In the genomic region with DNA sequence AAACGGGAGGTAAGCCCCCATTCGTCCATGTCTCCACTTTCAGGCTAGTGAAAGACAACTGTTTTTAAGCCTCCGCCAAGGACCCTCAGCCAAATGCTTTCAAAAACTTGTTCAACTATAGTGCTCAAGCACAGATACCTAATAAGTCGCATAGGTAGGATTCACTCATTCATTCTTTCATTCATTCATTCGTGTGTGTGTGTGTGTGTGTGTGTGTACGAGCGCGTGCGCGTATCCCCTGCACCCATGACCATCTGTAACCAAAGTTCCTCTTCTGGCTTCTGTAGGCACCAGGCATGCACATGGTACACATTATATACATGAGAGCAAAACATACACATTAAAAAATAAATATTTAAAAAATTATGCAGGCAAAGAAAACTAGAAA, we compare ENCODE assay signal across 9 mouse cellular contexts. TPM values are rescaled to one million over a fixed set of nuclear protein-coding genes. Genes with fewer than 3 reads are reported as not detected.
DNase-seq lines count a peak whose midpoint lies in the region; ATAC-seq and TF ChIP-seq lines count a peak whose summit lies in the region.
"Had no signal": no experiment of that assay in that cellular context is flagged by ENCODE, and none has a peak within 500 bp of the region (broad histone marks: within the 10 kb centered on the region; RNA-seq: fewer than 3 reads in every experiment).

No protein-coding gene starts in this region.

- H3K4me1 ChIP-seq in embryonic facial prominence, embryonic 15.5 days: peaks cover 19% of the 10 kb centered on the region
- peaks cover 15% of the 10 kb centered on the region for H3K4me1 ChIP-seq in limb, embryonic 10.5 days
- peaks cover 10% of the 10 kb centered on the region for H3K4me1 ChIP-seq in neural tube, embryonic 14.5 days (ENCODE audit: control insufficient read depth, insufficient read depth, low read length)

- 44% methylated on average over 10 of the region's 10 CpGs for WGBS in embryonic facial prominence, embryonic 15.5 days
- WGBS in limb, embryonic 10.5 days: 53% methylated on average over 10 of the region's 10 CpGs
- WGBS in neural tube, embryonic 14.5 days: 49% methylated on average over 10 of the region's 10 CpGs

- intact Hi-C loops in left cerebral cortex, adult 2 months (cut with DNase I): loop anchor here (2.0 kb wide), 1 partner anchor 87 kb away; a partner anchor contains a TSS
- intact Hi-C loops in left cerebral cortex, postnatal 36 days (cut with DNase I): loop anchor here (1.0 kb wide), 1 partner anchor 87 kb away; a partner anchor contains a TSS

- H3K9me3 ChIP-seq in embryonic facial prominence, embryonic 15.5 days (replicated peaks): no peaks in the 10 kb centered on the region
- no peaks in the 10 kb centered on the region for H3K9me3 ChIP-seq in limb, embryonic 10.5 days (replicated peaks)
- no peaks in the 10 kb centered on the region for H3K9me3 ChIP-seq in neural tube, embryonic 14.5 days (ENCODE audit: control insufficient read depth, low read length)

- no peak for TF ChIP-seq CTCF in left cerebral cortex, adult 2 months (IDR thresholded peaks at IDR 0.05)

- peak overlapping the region; percentile 65 for H3K4me2 ChIP-seq in embryonic facial prominence, embryonic 15.5 days (replicated peaks)
- H3K4me2 ChIP-seq in neural tube, embryonic 14.5 days (ENCODE audit: low read depth, low read length): peak overlapping the region; percentile 69

- H3K27me3 ChIP-seq in embryonic facial prominence, embryonic 15.5 days: no peaks in the 10 kb centered on the region
- H3K27me3 ChIP-seq in limb, embryonic 10.5 days (ENCODE audit: low read depth, poor library complexity, severe bottlenecking): no peaks in the 10 kb centered on the region
- no peaks in the 10 kb centered on the region for H3K27me3 ChIP-seq in neural tube, embryonic 14.5 days (ENCODE audit: control insufficient read depth, insufficient read depth, low read length)

- H3K4me3 ChIP-seq in left cerebral cortex, adult 2 months: peak overlapping the region; percentile 63
- peak overlapping the region; percentile 75 for H3K4me3 ChIP-seq in embryonic facial prominence, embryonic 15.5 days (replicated peaks)
- H3K4me3 ChIP-seq in limb, embryonic 10.5 days: peak overlapping the region; percentile 84
- peak overlapping the region; percentile 75 for H3K4me3 ChIP-seq in neural tube, embryonic 14.5 days (ENCODE audit: low read depth, low read length)

- H3K9ac ChIP-seq in embryonic facial prominence, embryonic 15.5 days: no peak overlapping the region
- H3K9ac ChIP-seq in neural tube, embryonic 14.5 days (replicated peaks; ENCODE audit: low read depth, low read length): no peak overlapping the region

- H3K27ac ChIP-seq in left cerebral cortex, adult 2 months: no peak overlapping the region
- H3K27ac ChIP-seq in embryonic facial prominence, embryonic 15.5 days (replicated peaks): no peak overlapping the region
- H3K27ac ChIP-seq in limb, embryonic 10.5 days: peak overlapping the region; percentile 89; the same call in 1 of the 2 replicates
- no peak overlapping the region for H3K27ac ChIP-seq in neural tube, embryonic 14.5 days (ENCODE audit: low read depth, low read length)

- DNase-seq in left cerebral cortex, adult 2 months (ENCODE audit: extremely low spot score in 1 of 2, low spot score in 2 of 2): no peak
- DNase-seq in left cerebral cortex, postnatal 36 days (ENCODE audit: low spot score in 2 of 2): no peak
- DNase-seq in limb, embryonic 10.5 days (ENCODE audit: low spot score): no peak
- no peak for DNase-seq in cerebellum, postnatal 10 days
- DNase-seq in cerebellum, adult 9-10 months: no peak
- no peak for DNase-seq in spleen, adult 12 weeks (ENCODE audit: low spot score)

- no peaks in the 10 kb centered on the region for H3K36me3 ChIP-seq in embryonic facial prominence, embryonic 15.5 days
- H3K36me3 ChIP-seq in limb, embryonic 10.5 days: peaks cover 4% of the 10 kb centered on the region; the same call in 1 of the 2 replicates
- no peaks in the 10 kb centered on the region for H3K36me3 ChIP-seq in neural tube, embryonic 14.5 days (ENCODE audit: control insufficient read depth, insufficient read depth, low read length)

- no peak for ATAC-seq in embryonic facial prominence, embryonic 15.5 days (ENCODE audit: insufficient number of reproducible peaks, low FRiP score, low TSS enrichment, low read depth)
- ATAC-seq in neural tube, embryonic 14.5 days (ENCODE audit: low read depth): peak; percentile 55

RNA-seq across cellular contexts. Expression of a gene that starts 0.3 kb away (rescaled TPM):
- total RNA-seq in left cerebral cortex, adult 2 months (2021): 1 to 10 TPM; 1.0 to 1.4 TPM
- total RNA-seq in left cerebral cortex, postnatal 36 days (2021): under 1 TPM; 0.61 to 0.79 TPM
- polyA plus RNA-seq in embryonic facial prominence, embryonic 15.5 days (2015; fragmentation: Nextera tagmentation; extraction: Ambion mirVana): 10.6 and 20.2 TPM in 2 replicates
- 0.35 TPM in 1 of 2 replicates, not detected in the other for polyA plus RNA-seq in limb, embryonic 10.5 days (2016; fragmentation: Nextera tagmentation; extraction: Ambion mirVana)
- polyA plus RNA-seq in neural tube, embryonic 14.5 days (2014; fragmentation: Nextera tagmentation; extraction: Ambion mirVana): 0.40 and 1.3 TPM in 2 replicates
- total RNA-seq: monocyte, adult 5-6 weeks had no signal

RNA-seq across cellular contexts. Expression of a gene that starts 0.4 kb away (rescaled TPM):
- total RNA-seq in left cerebral cortex, adult 2 months (2021): 100 to 1,000 TPM; 185 to 195 TPM
- 100 to 1,000 TPM; 177 to 217 TPM for total RNA-seq in left cerebral cortex, postnatal 36 days (2021)
- polyA plus RNA-seq in embryonic facial prominence, embryonic 15.5 days (2015; fragmentation: Nextera tagmentation; extraction: Ambion mirVana): 216 and 226 TPM in 2 replicates
- polyA plus RNA-seq in limb, embryonic 10.5 days (2016; fragmentation: Nextera tagmentation; extraction: Ambion mirVana): 208 and 218 TPM in 2 replicates
- polyA plus RNA-seq in neural tube, embryonic 14.5 days (2014; fragmentation: Nextera tagmentation; extraction: Ambion mirVana): 302 and 344 TPM in 2 replicates

RNA-seq across cellular contexts. Expression of a gene that starts 55.6 kb away (rescaled TPM):
- 10 to 100 TPM; 16.3 to 19.6 TPM for total RNA-seq in left cerebral cortex, adult 2 months (2021)
- 10 to 100 TPM; 15.9 to 19.0 TPM for total RNA-seq in left cerebral cortex, postnatal 36 days (2021)
- 7.0 and 7.2 TPM in 2 replicates for polyA plus RNA-seq in embryonic facial prominence, embryonic 15.5 days (2015; fragmentation: Nextera tagmentation; extraction: Ambion mirVana)
- polyA plus RNA-seq in limb, embryonic 10.5 days (2016; fragmentation: Nextera tagmentation; extraction: Ambion mirVana): 0.94 and 1.0 TPM in 2 replicates
- polyA plus RNA-seq in neural tube, embryonic 14.5 days (2014; fragmentation: Nextera tagmentation; extraction: Ambion mirVana): 1.6 TPM in 1 of 2 replicates, not detected in the other
- total RNA-seq: monocyte, adult 5-6 weeks had no signal
